Mouse (Mus musculus) ES-E14 (cell line): ENCODE data around the gene Nrxn3.

Source experiments
- CHD2 ChIP-seq: IDR thresholded peaks from 2 replicates; pipeline ENCODE4 v1.6.1; 2014; ENCODE audit warnings: mild to moderate bottlenecking, low read depth, low read length, inconsistent platforms
- HCFC1 ChIP-seq: IDR thresholded peaks from 2 replicates; pipeline ENCODE4 v1.6.1; 2012; ENCODE audit warnings: low read length, inconsistent platforms, borderline replicate concordance; ENCODE audit not compliant: insufficient read depth
- MAFK ChIP-seq: IDR thresholded peaks from 2 replicates; pipeline ENCODE4 v1.6.1; 2014; ENCODE audit warnings: mild to moderate bottlenecking, low read depth, low read length, inconsistent platforms; ENCODE audit not compliant: insufficient read depth
- ZC3H11A ChIP-seq: IDR thresholded peaks from 2 replicates; pipeline ENCODE4 v1.6.1; 2012; ENCODE audit warnings: low read depth, mild to moderate bottlenecking, inconsistent platforms, low read length, borderline replicate concordance
- ZNF384 ChIP-seq: IDR thresholded peaks from 2 replicates; pipeline ENCODE4 v1.6.1; 2012; ENCODE audit warnings: low read depth, low read length, inconsistent platforms

DNA sequence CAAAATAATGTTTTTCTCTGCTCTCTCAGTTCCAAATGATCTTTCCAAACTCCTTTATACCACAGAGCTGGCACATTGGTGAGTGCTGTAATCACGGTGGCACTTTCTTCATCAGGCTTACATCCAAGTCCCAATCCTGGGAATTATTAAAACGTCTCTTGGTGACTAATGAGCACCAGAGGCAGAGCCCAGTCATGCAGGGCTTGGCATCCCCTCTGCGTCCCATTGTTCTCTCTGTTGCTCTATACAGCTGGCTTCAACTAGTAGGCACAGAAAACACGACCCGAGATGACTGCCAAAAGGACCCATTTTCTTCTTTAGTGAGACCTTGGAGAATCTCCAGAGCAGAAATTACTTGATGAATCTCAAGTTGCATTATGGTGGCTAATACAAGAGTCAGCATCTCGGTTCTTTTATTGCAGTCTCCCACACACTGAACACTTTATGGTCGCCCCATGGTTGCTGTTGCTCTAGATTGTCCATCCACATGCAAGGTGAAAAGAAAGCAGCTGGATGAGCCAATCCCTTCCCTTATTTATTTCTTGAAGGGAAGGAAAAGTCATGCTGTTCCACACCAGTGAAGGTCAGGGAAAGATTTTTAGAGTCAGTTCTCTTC lies 1552.1 kb downstream of the Nrxn3 start:
- no peak for TF ChIP-seq HCFC1
- no peak for TF ChIP-seq MAFK
- no peak for TF ChIP-seq CHD2
- TF ChIP-seq ZNF384, result no peak
- no peak for TF ChIP-seq ZC3H11A
